Mouse (Mus musculus) MEL (cell line): Measurements from ENCODE around the gene D11Wsu47e.

Experiments used
- CHD2 ChIP-seq: IDR thresholded peaks from 2 replicates; pipeline ENCODE4 v1.6.1; 2011; ENCODE audit warnings: low read length, improper control_type of control experiment
- CTCF ChIP-seq, 3 experiments: IDR thresholded peaks in 2 of 3; conservative IDR thresholded peaks in 1 of 3; 2 replicates each; pipeline ENCODE4 v1.5.1; 2011 to 2012; ENCODE audit warnings: low read length in 3 of 3, low read depth in 2 of 3, mild to moderate bottlenecking in 2 of 3, improper control_type of control experiment in 1 of 3, inconsistent platforms in 1 of 3, mixed read lengths in 1 of 3, moderate library complexity in 1 of 3; ENCODE audit not compliant: control insufficient read depth in 1 of 3, insufficient read depth in 1 of 3, poor library complexity in 1 of 3, severe bottlenecking in 1 of 3
- KAT2A ChIP-seq: conservative IDR thresholded peaks from 2 replicates; pipeline ENCODE4 v1.6.1; 2012; ENCODE audit warnings: low read depth, low read length, improper control_type of control experiment, inconsistent platforms
- POLR2A ChIP-seq, 2 experiments: IDR thresholded peaks; 2 replicates each; pipeline ENCODE4 v1.6.1; 2011 to 2012; ENCODE audit warnings: low read length in 2 of 2, mild to moderate bottlenecking in 2 of 2, control low read depth in 1 of 2, improper control_type of control experiment in 1 of 2, low read depth in 1 of 2, moderate library complexity in 1 of 2; ENCODE audit not compliant: control insufficient read depth in 1 of 2, insufficient read depth in 1 of 2, poor library complexity in 1 of 2
- TBP ChIP-seq: IDR thresholded peaks from 2 replicates; pipeline ENCODE4 v1.8.0; 2011; ENCODE audit warnings: low read depth, low read length, improper control_type of control experiment
- TCF12 ChIP-seq: IDR thresholded peaks from 2 replicates; pipeline ENCODE4 v1.6.1; 2014; ENCODE audit warnings: low read depth, mild to moderate bottlenecking, inconsistent platforms, low read length, improper control_type of control experiment, moderate library complexity
- UBTF ChIP-seq: IDR thresholded peaks from 2 replicates; pipeline ENCODE4 v1.6.1; 2012; ENCODE audit warnings: low read depth, mild to moderate bottlenecking, inconsistent platforms, low read length, improper control_type of control experiment, moderate library complexity, borderline replicate concordance; ENCODE audit not compliant: insufficient read depth
- USF1 ChIP-seq: IDR thresholded peaks from 2 replicates; pipeline ENCODE4 v1.6.1; 2014; ENCODE audit warnings: low read depth, mild to moderate bottlenecking, inconsistent platforms, low read length, improper control_type of control experiment, moderate library complexity
- ZC3H11A ChIP-seq: IDR thresholded peaks from 2 replicates; pipeline ENCODE4 v1.6.1; 2012; ENCODE audit warnings: low read depth, mild to moderate bottlenecking, inconsistent platforms, low read length, improper control_type of control experiment

DNA sequence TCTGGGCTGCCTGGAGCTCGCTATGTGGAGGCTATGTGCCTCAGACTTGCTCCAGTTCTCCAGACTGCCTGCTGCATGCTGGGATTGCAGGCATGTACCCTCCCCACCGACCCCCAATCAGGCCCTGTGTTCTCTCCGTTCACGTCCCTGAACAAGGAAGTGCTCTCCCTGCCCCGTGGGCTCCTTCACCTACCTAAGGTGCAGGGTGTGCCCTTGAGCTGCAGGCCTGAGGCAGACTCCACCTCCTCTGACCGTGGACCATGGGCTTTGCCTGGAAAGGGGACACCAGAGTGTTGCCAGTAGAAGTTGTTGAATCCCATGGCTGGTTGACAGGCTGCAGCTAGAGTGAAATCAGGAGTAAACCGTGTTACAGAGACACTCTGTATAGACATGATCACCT is 15.4 kb downstream of the D11Wsu47e start:
- no peak for TF ChIP-seq ZC3H11A
- TF ChIP-seq CHD2 = no peak
- TF ChIP-seq KAT2A = no peak
- no peak for TF ChIP-seq CTCF (IDR thresholded peaks at IDR 0.05 in 2 of 3, conservative IDR thresholded peaks at IDR 0.05 in 1 of 3; ENCODE audit: control insufficient read depth in 1 of 3, insufficient read depth in 1 of 3, low read depth in 2 of 3, low read length in 3 of 3, poor library complexity in 1 of 3, severe bottlenecking in 1 of 3)
- TF ChIP-seq USF1 = no peak
- TF ChIP-seq POLR2A (IDR thresholded peaks at IDR 0.05; ENCODE audit: control insufficient read depth in 1 of 2, insufficient read depth in 1 of 2, low read depth in 1 of 2, low read length in 2 of 2, poor library complexity in 1 of 2) = no peak
- no peak for TF ChIP-seq TCF12
- no peak for TF ChIP-seq UBTF
- TF ChIP-seq TBP = no peak
